In genomic region chr16:33517627-33518026, GRCm38 (mm10) we compare ENCODE assay signal across 9 mouse cellular contexts. TPM values are rescaled to one million over a fixed set of nuclear protein-coding genes. Genes with fewer than 3 reads are reported as not detected.
A peak's percentile ranks its signal among the peaks of the same experiment; 100 is the strongest.
DNase-seq lines count a peak whose midpoint lies in the region; ATAC-seq lines count a peak whose summit lies in the region.
"Had no signal": no experiment of that assay in that cellular context is flagged by ENCODE, and none has a peak within 500 bp of the region (broad histone marks: within the 10 kb centered on the region; RNA-seq: fewer than 3 reads in every experiment).

No protein-coding gene starts in this region.

- H3K27me3 ChIP-seq in kidney, embryonic 16.5 days (ENCODE audit: insufficient read depth, low read length) = no peaks in the 10 kb centered on the region
- H3K27me3 ChIP-seq in hindbrain, embryonic 13.5 days = no peaks in the 10 kb centered on the region
- no peaks in the 10 kb centered on the region for H3K27me3 ChIP-seq in midbrain, embryonic 15.5 days (replicated peaks)

- peak; percentile 68 for ATAC-seq in kidney, embryonic 16.5 days (ENCODE audit: low FRiP score, low TSS enrichment)
- ATAC-seq in hindbrain, embryonic 13.5 days (ENCODE audit: low FRiP score) = no peak
- ATAC-seq in midbrain, embryonic 15.5 days (replicated peaks) = no peak
- no peak for ATAC-seq in megakaryocyte progenitor cell, adult 5-6 weeks (replicated peaks; ENCODE audit: poor library complexity)

- 0 out of 2 replicates have a peak overlapping the region, but pooled peaks have one; percentile 47 for H3K4me3 ChIP-seq in kidney, embryonic 16.5 days (ENCODE audit: low read length)
- H3K4me3 ChIP-seq in hindbrain, embryonic 13.5 days = peak overlapping the region; percentile 36
- H3K4me3 ChIP-seq in midbrain, embryonic 15.5 days = peak overlapping the region; percentile 32; the same call in 1 of the 2 replicates

- peak overlapping the region; percentile 78 for H3K4me2 ChIP-seq in kidney, embryonic 16.5 days (replicated peaks; ENCODE audit: low read depth, low read length)
- H3K4me2 ChIP-seq in hindbrain, embryonic 13.5 days = peak overlapping the region; percentile 80
- peak overlapping the region; percentile 73 for H3K4me2 ChIP-seq in midbrain, embryonic 15.5 days

- DNase-seq in kidney, postnatal 14 days = no peak
- DNase-seq in cerebellum, postnatal 14 days = peak; percentile 48 to 52
- DNase-seq in frontal cortex, postnatal 14 days (ENCODE audit: low spot score in 2 of 2) = no peak
- DNase-seq in embryo, embryonic 10 days (ENCODE audit: low spot score) = no peak

- no peaks in the 10 kb centered on the region for H3K36me3 ChIP-seq in kidney, embryonic 16.5 days (ENCODE audit: insufficient read depth, low read length)
- H3K36me3 ChIP-seq in hindbrain, embryonic 13.5 days = no peaks in the 10 kb centered on the region
- H3K36me3 ChIP-seq in midbrain, embryonic 15.5 days (replicated peaks) = no peaks in the 10 kb centered on the region
- H3K36me3 ChIP-seq: G1E had no signal

- H3K9ac ChIP-seq in kidney, embryonic 16.5 days (replicated peaks; ENCODE audit: low read length) = peak overlapping the region; percentile 64; the same call in 1 of the 2 replicates
- peak overlapping the region; percentile 67 for H3K9ac ChIP-seq in hindbrain, embryonic 13.5 days
- no peak overlapping the region for H3K9ac ChIP-seq in midbrain, embryonic 15.5 days

- WGBS in kidney, embryonic 16.5 days = 30% methylated on average over 4 of the region's 4 CpGs
- WGBS in hindbrain, embryonic 13.5 days = 31% methylated on average over 4 of the region's 4 CpGs
- 21% methylated on average over 4 of the region's 4 CpGs for WGBS in midbrain, embryonic 15.5 days

- H3K4me1 ChIP-seq in kidney, embryonic 16.5 days (ENCODE audit: insufficient read depth, low read length) = peaks cover 20% of the 10 kb centered on the region
- peaks cover 14% of the 10 kb centered on the region for H3K4me1 ChIP-seq in hindbrain, embryonic 13.5 days (replicated peaks)
- H3K4me1 ChIP-seq in midbrain, embryonic 15.5 days = peaks cover 14% of the 10 kb centered on the region; the same call in 1 of the 2 replicates

- no peak overlapping the region; the same call in 1 of the 2 replicates for H3K27ac ChIP-seq in kidney, embryonic 16.5 days (ENCODE audit: low read length)
- H3K27ac ChIP-seq in hindbrain, embryonic 13.5 days = no peak overlapping the region
- no peak overlapping the region for H3K27ac ChIP-seq in midbrain, embryonic 15.5 days

- no peaks in the 10 kb centered on the region for H3K9me3 ChIP-seq in kidney, embryonic 16.5 days (ENCODE audit: low read length)
- H3K9me3 ChIP-seq in hindbrain, embryonic 13.5 days = no peaks in the 10 kb centered on the region
- H3K9me3 ChIP-seq in midbrain, embryonic 15.5 days = no peaks in the 10 kb centered on the region
- H3K9me3 ChIP-seq: G1E had no signal

RNA-seq across cellular contexts. Expression of gene Slc12a8, which starts 0.5 kb away (rescaled TPM):
- 0.92 and 1.0 TPM in 2 replicates for polyA plus RNA-seq in kidney, embryonic 16.5 days (2015; fragmentation: Nextera tagmentation; extraction: Ambion mirVana)
- 0.62 and 0.75 TPM in 2 replicates for polyA plus RNA-seq in hindbrain, embryonic 13.5 days (2015; fragmentation: Nextera tagmentation; extraction: Ambion mirVana)
- 0.65 and 0.82 TPM in 2 replicates for polyA plus RNA-seq in midbrain, embryonic 15.5 days (2015; fragmentation: Nextera tagmentation; extraction: Ambion mirVana)
- not detected in 2 replicates for total RNA-seq in megakaryocyte progenitor cell, adult 5-6 weeks (2015)
- not detected in 2 replicates for total RNA-seq in megakaryocyte progenitor cell, adult 5-6 weeks (2017)
- polyA plus RNA-seq: G1E had no signal

Comparison
In these comparisons a context has a peak if more than half of its experiments do, and no peak if none do; other contexts are left out.
1. DNase-seq: peak in cerebellum, postnatal 14 days (2 of 2); none in kidney, postnatal 14 days (single experiment), frontal cortex, postnatal 14 days (0 of 2) and embryo, embryonic 10 days (single experiment).
2. Peak in every context shown above with its lines, with median percentiles within 50 percentile points of each other: H3K4me2 ChIP-seq and H3K4me3 ChIP-seq.